Mouse (Mus musculus) embryonic fibroblast, embryonic 13.5 days (primary cell): ENCODE results near the gene Ghsr.

ENCODE experiments used
- CTCF ChIP-seq: IDR thresholded peaks from 2 replicates; pipeline ENCODE4 v1.5.1; 2011; ENCODE audit warnings: mild to moderate bottlenecking, control low read depth, low read length, moderate library complexity, borderline replicate concordance; ENCODE audit not compliant: insufficient read depth
- POLR2A ChIP-seq: IDR thresholded peaks from 2 replicates; pipeline ENCODE4 v1.6.1; 2011; ENCODE audit warnings: low read depth, mild to moderate bottlenecking, control low read depth, low read length, moderate library complexity

DNA sequence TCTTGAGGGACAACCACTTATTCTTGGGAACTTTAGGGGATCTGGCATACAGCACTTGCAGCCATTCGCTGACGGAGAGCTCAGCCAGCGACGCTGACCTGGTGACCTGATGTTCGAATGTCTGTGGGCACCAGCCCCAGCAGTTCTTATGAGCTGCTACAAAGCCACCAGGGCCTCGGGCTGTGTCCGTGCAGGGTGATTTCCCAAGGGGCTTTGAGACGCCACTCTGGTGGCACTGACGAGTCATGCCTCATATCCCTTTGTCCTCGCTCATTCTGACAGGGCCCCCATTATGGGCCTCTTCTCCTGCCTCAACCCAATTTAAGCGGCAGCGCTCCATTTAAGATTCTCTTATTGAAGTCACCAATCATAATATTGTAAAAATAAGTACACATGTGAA, 50.8 kb downstream of the Ghsr start:
- no peak for TF ChIP-seq CTCF
- TF ChIP-seq POLR2A, result no peak
